Mouse (Mus musculus) liver, adult 10 weeks (tissue): ENCODE results near the gene Gm7682. TPM values are rescaled to one million over a fixed set of nuclear protein-coding genes. Genes with fewer than 3 reads are reported as not detected.

Experiments
- polyA plus RNA-seq: library from polyadenylated mRNA; stranded (reverse); fragments of 350-450 nt; fragmentation: Illumina TruSeq; extraction: RNeasy Lipid Tissue Mini Kit (QIAGEN cat#74804); gene quantifications from one replicate; pipeline ENCODE4 v1.2.3, GENCODE M21; 2014; ENCODE audit warnings: low read depth, low replicate concordance

Gene Gm7682
- not detected for polyA plus RNA-seq

GRCm38 (mm10) chr5:94445484-94445883, at the start of gene Gm7682:
TSS of gene Gm7682 (plus strand) at chr5:94445784.

Other genes starting within 250 kb of the Gm7682 start
- not detected for gene Gm3106, start 227.8 kb upstream of the Gm7682 start, polyA plus RNA-seq
- not detected for gene A430089I19Rik, start 139.0 kb upstream of the Gm7682 start, polyA plus RNA-seq
- not detected for gene Gm6502, start 131.3 kb upstream of the Gm7682 start, polyA plus RNA-seq
- gene AA792892, start 106.0 kb upstream of the Gm7682 start, polyA plus RNA-seq, result not detected
- gene Gm3139, start 80.5 kb downstream of the Gm7682 start, polyA plus RNA-seq, result not detected
- gene Gm3147, start 170.6 kb downstream of the Gm7682 start, polyA plus RNA-seq, result not detected
- gene Gm6509, start 178.2 kb downstream of the Gm7682 start, polyA plus RNA-seq, result not detected
- not detected for gene Gm6205, start 202.6 kb downstream of the Gm7682 start, polyA plus RNA-seq